Mouse (Mus musculus) retina, adult 2 months (tissue): ENCODE data around the gene H2-T3.
"Not testable (repeated sequence)": the region's sequence is repeated elsewhere in the genome, so short reads cannot be mapped to it uniquely, and the experiment has no call there.

Source experiments
- DNase-seq: peaks from one replicate; pipeline ENCODE4 v3.0.0-alpha.2; 2012; ENCODE audit warnings: low read depth, low spot score

The H2-T3 gene

DNA sequence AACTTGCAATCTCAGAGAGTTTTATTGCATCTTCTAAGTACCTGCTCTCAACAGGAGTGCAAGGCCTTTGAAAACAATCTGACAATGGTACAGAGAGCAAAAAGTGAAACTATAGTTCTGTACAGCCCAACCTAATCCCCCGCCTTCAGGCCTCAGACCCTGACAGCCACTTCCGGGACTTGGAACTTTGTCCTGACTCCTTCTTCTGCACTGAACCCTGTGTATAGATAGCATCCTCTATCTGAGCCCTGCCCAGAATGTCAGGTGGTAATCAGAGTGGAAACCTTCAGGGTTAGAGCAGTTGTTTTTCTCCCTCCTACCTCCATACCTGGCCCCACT lies at the start of gene H2-T3:
Gene H2-T3, minus strand, starts transcription at position 119 of the 339 bp plus-strand sequence.
- no peak for DNase-seq

DNA sequence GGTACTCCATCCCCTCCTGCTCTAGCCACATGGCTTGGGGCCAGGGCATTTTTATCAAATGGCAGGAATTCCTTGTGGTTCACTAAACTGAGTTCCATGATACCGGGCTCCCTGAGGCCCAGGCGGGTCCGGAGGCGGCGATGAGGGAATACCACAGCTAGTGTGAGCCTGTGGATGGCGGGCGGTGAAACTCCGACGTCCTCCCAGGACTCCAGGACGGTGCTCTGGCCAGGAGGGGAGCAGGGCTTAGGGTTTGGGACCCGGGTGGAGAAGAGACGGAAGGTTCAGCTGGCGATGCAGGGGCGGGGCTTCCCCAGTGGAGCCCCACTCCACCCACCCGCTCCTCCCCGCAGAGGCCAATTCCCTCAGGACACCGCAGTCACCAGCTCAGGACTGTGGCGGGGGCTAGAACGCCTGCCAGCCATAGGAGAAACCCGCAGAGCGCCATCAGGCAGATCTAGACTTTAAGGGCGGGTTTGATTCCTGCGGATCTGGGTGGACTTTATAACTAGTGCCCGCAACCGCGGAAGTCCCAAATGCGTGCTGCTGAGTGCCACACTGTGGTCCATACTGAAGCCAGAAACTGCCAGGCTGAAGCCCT lies 47.3 kb upstream of the H2-T3 start:
- no peak for DNase-seq

DNA sequence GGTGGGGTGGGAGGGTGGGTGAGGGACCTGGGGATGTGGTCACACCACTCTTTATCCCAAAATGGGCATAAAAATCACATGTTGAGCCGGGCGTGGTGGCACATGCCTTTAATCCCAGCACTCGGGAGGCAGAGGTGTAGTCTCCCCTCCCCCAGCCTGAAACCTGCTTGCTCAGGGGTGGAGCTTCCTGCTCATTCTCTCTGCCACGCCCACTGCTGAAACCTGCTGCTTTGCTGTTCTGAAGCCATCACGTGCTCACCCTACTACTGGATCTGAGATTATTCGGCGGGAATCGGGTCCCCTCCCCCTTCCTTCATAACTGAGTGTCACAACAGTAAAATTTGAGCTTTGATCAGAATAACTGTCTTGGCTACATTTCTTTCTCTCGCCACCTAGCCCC lies 45.2 kb upstream of the H2-T3 start:
- not testable (repeated sequence) for DNase-seq

DNA sequence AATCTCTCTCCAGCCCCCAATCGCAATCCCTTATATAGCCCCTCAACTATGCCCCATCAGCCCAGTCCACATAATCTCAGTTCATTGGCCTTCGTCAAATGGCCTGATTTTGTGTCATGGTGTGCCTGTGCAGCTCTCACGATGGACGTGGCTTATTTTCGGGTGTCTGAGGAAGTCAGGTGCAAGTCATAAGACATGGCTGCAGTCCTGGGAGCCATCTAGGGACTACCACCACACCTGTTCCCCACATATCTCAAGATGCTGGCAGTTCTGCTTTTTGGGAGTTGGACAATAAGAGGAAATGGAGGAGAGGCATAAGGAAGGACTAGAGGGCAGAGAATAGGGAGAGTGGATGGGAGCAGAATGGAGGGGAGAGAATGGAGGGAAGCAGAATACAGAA lies 43.5 kb upstream of the H2-T3 start:
- DNase-seq: no peak

DNA sequence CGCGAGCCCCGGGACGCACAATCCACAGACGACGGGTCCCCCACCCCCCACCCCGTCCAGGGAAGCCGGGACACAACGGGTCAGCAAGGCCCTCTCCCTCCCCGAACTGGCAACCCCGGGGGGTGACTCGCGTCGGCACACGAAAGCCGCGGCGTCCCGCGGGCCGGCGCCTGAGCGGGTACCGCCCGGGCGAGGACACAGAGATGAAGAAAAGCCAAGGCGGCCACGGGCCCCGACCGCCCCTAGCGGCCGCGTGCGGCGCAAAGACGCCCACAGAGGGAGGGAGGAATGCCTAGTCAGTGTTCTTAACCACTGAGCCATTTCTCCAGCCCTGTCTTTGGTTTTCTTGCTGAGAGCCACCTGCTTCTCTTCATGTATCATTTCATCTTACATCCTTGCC lies 41.2 kb upstream of the H2-T3 start:
- peak; percentile 79 for DNase-seq

DNA sequence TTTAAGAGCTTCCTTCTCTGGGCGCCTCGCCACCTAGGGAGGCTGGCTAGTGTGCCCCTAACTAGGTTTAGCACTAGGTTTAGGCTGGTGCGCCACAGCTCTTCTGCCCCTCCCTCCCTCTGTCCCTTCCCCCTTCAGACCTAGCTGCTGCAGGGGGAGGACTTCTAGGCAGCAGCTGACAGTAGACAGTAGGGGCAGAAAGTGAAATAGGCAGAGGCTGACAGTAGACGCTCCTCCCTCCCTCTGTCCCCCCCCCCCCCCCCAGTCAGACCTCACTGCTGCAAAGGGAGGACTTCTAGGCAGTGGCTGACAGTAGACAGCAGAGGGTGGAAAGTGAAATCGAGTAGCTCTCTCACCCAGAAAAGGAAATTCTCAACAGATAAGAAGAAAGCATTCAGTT lies 39.0 kb upstream of the H2-T3 start:
- no peak for DNase-seq

DNA sequence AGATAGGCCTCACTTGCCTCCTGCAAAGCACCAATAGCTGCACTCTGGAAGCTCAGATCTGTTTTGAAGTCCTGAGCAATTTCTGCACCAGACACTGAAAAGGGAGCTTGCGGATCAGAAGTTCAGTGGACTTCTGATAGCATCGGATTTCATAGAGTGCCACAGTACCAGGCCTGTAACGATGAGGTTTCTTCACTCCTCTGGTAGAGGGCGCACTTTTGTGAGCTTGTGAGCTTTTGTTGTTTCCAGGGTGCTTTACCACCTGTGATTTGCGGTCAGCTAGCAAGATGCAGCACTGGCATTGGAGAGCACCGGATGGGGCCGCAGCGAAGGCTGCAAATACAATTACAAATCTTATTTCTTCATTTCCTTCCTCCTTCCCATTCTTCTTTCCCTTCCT lies 36.8 kb upstream of the H2-T3 start:
- no peak for DNase-seq

DNA sequence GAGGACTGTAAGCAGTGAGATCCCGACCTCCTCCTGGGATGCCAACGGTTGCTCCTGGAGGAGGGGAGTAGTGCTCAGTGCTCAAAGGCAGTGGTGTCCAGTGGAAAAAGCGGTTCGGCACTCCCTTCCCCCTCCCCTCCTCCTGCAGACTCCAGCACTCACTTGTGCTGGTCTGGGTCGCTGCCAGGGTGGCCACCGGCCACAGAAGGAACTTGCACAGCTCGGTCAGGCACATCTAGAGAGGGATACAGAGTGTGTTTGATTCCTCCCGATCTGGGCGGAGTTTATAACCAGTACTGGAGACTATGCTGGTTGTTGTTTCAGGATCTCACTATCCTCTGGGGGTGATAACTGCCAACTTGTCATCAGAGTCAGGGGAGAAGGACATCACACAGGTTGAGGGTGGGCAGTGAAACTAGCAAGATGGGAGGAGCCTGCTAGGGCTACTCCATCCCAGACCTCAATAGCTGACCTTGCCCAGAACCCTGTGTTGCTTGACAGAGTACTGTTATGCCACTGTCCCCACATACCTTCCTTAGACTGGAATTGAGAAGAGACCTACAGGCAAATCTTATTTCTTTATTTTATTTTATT lies 35.2 kb upstream of the H2-T3 start:
- DNase-seq: no peak

DNA sequence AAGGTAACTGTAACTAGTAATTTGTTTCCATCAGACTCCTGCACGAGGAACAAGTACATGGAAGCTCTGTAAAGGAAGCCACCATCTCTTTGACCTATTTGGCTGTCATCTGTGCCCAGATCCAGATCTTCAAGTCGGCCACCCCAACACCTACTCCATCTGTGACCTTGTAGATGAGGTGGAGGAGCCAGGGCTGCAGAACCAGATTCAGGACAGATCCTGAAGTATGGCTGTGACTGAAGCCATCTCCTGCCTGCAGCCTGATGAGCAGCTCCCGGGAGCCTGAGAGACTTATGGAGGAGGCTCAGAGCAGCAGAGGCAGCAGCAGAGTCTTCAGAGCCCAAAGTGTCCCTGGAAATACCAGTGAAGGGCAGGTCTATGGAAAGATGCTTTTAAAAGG lies 34.4 kb upstream of the H2-T3 start:
- DNase-seq: no peak

DNA sequence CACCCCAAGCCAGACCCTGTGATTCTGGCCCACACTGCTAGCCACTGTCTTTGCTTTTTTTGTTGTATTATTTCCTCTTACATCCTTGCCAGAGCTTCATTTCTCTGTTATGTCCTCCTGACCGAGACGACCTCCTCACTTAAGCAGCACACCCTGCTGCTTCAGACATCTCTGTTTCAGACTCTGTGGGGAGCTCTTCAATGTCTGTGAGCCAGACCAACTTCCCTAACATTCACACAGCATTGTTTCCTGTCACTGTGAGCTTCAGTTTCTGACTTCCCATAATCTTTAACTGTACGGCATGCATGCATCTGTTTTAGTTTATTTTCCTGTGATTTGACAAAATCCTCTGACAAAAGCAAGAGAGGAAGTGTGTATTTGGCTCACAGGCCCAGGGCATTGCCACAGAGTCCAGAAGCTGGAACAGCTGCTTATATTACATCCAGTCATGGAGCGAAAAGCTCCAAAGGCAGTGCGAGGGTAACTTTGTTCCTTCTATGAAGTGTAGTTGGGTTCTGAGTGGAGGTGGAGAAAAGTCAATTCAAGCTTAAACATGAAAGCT lies 28.6 kb upstream of the H2-T3 start:
- DNase-seq: no peak

DNA sequence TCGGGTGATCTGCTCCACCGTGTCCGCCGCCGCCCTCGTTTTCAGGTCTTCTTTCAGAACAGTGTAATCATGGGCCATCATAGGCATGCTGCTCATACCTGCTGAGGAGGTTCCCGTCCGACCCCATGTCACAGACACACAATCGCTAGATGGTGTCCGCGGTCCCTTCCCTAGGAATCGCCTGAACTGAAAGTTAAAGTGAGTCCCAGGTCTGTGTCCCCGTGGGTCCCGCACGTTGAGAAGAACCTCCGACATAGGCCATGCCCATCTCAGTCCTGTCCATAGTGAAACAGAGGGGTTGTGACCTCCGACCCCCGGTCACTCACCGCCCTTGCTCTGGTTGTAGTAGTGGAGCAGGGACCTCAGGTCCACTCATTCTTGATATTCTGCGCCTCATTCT lies 25.5 kb upstream of the H2-T3 start:
- DNase-seq: no peak

DNA sequence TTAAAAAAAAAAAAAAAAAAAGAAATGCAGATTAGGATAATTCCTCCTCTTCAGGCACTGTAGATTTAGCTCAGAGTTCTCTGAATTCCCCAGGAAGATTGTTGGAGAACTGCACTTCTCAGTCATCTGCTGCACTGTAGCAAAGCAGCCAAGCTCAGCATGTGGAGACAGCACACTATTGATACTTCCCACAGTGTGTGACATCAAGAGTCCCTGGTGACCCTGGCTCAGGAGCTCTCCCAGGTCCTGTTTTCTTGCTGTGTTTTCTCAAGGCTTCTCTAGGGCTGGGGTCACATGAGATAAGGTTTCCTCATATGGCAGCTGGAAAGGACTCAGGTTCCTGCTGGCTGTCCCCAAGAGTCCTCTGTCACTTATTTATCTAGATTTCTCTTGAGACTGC lies 16.8 kb upstream of the H2-T3 start:
- DNase-seq: no peak

DNA sequence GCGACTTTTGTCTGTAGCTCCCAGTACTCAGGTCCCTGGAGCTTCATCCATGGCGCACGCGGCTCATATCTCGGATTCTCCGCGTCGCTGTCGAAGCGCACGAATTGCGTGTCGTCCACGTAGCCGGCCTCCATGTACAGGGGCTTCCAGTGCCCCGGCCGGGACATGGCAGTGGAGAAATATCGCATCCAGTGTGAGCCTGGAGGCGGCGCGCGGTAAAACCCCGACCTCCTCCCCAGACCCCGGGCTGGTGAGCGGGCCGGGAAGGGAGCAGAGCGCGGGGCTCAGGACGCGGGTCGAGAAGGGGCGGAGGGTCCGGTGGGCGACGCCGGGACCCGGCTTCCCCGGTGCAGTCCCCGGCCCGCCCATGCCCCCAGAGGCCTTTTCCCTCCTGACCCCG lies 15.8 kb upstream of the H2-T3 start:
- no peak for DNase-seq

DNA sequence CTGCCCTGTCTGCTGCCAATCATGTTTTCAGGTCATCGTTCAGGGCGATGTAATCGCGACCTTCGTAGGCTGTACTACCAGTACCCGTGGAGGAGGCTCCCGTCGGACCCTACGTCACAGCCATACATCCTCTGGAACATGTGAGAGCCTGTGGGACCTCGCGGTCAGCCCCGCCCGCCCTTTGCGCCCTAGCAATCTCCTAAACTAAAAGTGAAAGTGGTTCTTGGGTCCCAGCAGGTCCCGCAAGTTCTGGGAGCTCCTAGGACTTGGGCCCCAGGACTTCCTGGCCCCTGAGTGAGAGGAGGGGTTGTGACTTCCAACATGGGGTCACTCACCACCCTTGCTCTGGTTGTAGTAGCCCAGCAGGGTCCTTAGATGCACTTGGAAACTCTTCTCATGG lies 15.4 kb upstream of the H2-T3 start:
- no peak for DNase-seq

DNA sequence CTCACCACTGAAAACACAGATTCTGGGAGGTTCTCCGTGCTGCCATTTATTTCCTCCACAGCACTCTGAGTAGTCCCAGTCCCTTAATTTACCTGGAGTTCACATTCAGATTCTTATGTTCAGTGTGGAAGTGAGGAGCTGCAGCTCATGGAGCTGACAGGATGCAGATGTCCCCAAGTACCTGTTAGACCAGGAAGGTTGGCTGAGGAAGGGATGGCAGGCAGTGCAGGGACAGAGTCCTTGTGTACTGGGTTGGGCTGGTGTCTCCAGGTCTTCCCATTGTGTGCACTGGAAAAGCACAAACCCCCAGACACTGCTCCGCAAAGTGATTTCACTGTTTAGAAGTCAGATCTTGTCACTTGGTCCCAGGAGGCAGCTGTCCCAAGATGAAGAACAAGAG lies 11.8 kb upstream of the H2-T3 start:
- no peak for DNase-seq

DNA sequence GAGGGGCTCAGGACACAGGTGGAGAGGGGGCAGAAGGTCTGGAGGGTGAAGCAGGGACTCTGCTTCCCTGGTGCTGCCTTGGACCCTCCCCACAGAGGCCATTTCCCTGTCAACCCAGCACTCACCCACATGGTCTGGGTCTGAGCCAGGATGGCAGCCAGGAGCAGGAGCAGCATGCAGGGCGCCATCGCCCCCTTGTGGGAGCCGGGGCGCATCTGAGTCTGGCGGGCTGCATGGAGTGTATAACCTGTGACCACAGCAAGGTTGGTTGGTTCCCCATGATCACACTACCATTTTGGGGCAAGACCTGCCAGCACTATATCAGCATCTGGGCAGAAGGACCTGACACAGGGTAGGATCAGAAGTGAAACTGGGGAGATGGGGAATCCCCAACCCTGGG lies 8.2 kb upstream of the H2-T3 start:
- no peak for DNase-seq

DNA sequence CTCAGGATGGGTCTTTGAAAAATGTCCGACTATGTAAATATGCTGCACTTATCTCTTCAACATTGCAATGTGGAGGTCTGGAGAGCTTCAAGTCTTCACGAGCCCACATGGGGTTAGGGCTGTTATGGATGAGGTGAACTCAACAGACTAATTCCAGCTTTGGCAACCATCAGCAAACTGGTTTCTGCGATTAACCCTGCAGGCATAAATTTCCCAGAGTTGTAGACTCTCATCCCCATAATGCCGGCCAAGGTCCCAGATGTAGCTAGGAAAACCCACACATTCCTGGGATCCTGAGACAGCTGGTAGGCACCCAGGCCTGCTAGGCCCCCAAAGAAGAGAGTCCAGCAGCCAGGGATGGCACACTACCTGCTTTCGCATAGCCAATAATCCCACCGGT lies 4.4 kb upstream of the H2-T3 start:
- no peak for DNase-seq

DNA sequence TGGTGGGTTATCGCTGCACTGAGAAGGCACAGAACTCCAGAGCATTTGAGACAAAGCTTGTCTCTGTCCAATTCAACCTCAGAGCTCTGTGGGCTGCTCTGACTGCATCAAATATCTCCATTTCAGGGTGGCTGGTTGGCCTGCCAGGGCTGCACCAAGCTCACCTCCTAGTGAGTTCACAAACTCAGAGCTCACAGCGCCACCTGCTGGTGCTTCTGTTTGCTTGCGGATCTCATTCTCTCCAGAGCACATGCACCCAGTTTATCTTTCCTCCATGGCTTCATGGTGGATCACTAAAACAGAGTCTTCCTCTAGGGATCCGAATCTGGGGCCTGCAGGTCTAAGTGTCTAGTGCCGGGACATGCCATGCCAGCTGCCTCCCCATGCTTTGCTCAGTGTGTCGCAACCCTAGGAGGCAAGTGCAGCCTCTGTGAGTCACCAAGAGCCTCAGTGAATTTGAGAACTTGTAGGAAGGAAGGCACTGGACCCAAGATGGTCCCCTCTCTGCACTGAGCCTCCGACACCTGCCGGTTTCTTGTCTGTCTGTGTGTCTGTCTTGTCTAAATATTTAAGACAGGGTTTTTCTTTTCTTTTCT lies 3.6 kb upstream of the H2-T3 start:
- peak; percentile 32 for DNase-seq

DNA sequence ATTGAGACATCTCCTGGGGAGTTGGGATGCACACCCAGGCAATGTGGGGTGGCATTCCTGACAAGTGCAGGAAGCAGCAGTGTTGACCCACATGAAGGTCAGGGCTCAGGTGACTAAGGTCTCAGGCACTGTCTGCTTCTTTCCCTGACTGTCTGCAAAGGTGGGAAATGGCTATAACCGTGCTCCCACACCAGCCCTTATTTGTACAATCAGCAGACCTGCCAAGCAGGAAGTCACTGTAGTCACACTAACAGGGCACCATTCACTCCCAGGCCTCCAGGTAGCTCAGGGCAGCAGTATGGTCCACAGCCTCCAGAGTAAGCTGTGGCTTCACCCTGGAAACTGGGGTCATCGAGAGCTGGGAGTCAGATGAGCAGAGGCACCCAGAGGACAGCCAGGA lies 2.3 kb upstream of the H2-T3 start:
- no peak for DNase-seq

DNA sequence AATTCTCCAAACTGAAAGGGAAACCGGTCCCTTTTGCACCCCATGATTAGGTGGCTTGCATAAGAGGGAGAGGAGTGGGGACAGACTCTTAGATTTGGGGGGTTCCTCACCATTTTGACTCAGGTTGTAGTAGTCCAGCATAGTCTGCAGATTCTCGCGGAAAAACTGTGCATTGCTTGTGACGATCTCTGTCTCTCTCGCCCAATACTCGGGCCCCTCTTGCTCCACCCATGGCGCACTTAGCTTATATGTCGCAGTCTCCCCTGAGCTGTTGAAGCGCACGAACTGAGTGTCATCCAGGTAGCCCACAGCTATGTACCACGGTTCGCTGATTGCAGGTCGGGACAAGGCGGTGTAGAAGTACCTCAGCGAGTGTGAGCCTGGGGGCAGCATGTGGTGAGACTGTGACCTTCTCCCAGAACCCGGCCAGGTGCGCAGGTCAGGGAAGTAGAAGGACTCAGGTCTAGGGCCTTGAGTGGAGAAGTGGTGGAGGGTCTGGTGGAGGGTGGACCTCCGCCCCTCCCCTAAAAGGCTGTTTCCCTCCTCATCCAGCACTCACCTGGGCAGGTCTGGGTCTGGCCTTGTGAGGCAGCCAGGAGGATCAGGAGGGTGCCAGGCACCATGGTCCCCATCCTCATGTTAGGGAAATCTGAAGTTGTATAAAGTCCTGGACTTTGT lies 457 bp downstream of the H2-T3 start:
- no peak for DNase-seq

DNA sequence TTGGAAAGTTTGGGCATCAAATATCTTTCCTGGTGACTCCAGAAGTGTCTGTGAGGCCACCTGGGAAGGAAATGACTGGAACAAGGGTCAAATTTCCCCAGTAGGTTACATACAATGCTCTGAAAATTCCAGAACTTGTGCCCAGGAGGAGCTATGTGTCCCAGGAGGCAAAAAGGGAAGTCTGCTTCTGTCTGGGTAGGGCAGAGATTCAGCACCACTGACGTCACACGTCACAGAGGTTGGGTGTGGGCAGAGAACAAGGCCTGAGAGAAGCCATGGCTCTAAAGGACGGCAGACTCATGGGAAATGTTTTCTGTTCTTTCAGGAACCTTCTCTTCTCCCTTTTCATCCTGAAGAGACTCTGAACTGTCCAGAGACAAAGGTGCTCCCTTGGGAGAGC lies 2.5 kb downstream of the H2-T3 start:
- DNase-seq: no peak

DNA sequence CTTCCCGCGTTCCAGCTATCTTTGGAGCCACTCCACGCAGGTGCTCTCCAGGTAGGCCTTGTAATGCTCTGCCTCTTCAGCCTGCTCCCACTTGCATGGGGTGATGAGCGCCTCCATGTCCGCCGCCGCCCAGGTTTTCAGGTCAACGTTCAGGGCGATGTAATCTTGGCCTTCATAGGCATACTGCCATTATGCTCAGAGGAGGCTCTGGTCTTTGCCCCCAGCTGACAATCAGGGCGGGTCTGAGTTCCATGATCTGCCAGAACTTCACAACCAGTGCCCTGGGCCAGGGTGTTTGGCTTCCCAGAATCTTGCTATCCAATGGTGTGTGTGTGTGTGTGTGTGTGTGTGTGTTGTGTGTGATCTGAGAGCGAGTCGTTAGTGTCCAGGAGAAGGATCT lies 7.9 kb downstream of the H2-T3 start:
- DNase-seq: no peak

DNA sequence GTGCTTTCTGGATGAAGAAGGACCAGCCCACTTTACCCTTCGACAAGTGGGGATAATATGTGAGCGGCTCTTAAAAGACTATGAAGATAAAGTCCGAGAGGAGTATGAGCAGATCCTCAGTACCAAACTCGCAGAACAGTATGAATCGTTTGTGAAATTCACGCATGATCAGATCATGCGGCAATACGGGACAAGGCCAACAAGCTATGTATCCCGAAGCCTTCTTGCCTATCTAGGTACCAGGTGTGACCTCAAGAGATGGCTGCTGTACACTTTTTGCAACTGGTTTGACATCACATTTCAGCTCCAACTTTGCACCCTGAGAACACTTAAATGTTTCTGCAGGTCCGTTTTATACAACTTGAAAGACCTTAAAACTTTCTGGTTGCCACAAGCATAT lies 10.6 kb downstream of the H2-T3 start:
- not testable (repeated sequence) for DNase-seq
